Mouse (Mus musculus): ENCODE measurements around the gene Vmn1r3.
"Not testable (repeated sequence)": the region's sequence is repeated elsewhere in the genome, so short reads cannot be mapped to it uniquely, and the experiment has no call there.

The Vmn1r3 gene

DNA sequence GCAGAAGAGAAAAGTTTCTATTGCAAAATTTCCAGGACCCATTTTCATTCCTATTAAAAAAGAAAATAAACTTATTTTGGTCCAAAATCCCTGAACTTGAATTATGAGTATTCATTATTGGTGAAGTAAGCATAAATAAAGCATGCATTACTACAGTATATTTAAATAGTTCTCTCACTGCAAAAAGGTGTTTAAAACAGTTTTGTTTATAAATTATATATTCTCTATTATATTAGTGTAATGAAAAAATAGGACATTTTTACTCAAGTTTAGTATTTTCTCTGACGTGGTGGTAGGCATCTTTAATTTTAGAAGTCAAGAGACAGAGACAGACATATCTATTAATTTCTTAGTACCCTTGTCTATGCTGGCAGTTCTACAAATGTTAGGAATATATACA, at the start of gene Vmn1r3:
Gene Vmn1r3 (minus strand): TSS at position 101 of the 400 bp plus-strand sequence.
- DNase-seq (ENCODE audit: low spot score), result not testable (repeated sequence)

DNA sequence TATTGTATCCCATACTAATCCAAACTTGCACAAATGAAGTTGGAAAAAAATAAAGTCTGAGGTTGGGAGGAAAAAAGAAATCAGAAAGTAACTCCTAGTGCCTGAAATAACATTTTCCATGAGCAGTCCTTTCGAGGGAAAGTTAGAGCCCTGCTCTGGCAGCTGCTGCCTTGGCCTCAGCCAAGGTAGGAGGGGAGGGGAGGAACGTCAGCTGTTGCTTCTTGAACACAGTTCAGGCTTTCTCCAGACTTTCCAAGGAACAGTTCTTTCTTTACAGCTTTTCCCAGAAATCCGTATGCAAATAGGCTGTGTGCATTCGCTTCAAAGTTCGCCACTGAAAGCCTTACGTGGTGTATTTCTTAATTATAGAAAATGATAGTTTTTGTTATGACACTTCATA, 46.9 kb upstream of the Vmn1r3 start:
- peak; percentile 53 for DNase-seq (ENCODE audit: low spot score)

DNA sequence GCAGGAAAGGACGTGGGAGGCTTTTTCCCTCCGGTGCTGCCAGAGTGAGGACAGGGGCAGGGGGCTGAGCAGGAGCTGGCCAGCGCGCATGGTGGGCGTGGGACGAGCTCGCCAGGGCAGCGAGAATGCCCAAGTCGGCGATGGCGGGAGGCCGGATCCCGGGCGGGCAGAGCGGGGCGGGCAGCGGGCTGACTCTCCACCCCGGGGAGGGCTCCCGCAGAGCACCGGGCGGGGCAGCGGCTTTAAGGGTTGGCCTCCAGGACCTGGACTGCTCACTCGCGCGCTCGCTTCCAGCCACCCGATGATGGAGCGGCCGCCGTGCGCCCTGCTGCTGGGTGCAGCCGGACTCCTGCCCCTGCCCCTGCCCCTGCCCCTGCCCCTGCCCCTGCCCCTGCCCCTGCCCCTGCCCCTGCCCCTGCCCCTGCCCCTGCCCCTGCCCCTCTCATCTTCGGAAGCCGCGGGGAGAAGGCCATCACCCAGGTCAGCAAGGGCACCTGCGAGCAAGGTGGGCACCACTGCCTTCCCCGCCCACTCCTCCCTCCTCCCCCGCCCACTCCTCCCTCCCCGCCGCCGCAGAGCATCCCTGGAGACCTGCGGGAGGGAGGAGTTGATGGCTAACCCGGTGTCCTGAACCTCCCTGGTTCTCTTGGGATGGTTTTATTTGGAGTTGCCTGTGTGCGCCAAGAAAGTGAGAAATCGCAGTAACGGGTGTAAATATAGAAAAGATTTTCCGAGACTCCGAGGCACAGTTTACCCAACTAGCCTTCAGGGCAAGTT, 45.9 kb upstream of the Vmn1r3 start:
- DNase-seq (ENCODE audit: low spot score), result peak; percentile 55

DNA sequence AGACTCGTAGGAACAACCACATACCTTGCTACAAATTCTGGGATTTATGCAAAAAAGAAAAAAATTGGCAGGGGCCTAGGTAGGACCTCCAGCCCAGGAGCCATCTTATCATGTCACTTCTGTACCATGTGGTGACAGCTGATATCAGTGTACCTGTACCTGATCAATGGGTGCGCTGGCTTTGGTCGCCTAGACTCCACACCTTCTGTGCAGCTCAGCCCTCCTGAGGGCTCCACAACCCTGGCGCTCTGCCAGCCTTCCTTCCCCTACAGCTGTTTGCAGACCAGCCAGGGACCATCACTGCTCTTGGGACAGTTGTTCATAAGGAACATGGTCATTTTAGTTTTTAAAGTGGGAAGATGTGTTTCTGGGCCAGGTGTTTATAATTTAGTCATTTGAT, 44.4 kb upstream of the Vmn1r3 start:
- no peak for DNase-seq (ENCODE audit: low spot score)

DNA sequence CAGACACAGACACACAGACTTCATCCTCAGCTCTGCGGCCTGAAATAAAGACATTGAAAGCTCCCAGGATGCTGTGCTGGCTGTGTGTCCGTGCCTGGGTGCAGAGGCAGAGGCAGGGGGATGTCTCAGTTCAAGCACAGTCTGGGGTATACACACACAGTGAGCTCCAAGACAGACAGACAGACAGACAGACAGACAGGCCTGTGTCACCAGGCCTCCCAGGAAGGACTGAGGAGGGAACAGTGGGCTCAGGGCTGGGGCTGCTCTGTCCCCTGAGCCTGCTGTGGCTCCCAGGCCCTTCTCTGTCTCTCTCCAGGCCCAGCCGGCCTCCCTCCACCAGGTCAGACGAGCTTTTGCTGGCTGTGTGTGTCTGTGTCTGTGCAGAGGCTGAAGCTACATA, 43.3 kb upstream of the Vmn1r3 start:
- DNase-seq (ENCODE audit: low spot score), result no peak

DNA sequence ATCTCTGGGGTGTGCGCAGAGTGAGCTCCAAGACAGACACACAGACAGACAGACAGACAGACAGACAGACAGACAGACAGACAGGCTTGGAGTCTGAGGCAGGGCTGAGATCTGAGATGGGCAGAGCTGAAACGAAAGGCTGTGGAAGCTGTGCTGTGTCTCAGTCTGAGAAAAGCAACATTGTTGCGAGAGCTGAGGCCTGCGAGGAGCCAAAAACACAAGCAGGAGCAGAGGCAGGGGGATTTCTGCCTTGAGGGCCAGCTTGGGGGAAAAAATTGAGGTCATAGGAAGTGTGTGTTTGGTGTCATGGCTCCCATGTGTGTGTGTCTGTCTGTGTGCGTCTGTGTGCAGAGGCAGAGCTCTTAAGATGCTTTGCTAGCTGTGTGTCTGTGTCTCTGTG, 42.6 kb upstream of the Vmn1r3 start:
- no peak for DNase-seq (ENCODE audit: low spot score)

DNA sequence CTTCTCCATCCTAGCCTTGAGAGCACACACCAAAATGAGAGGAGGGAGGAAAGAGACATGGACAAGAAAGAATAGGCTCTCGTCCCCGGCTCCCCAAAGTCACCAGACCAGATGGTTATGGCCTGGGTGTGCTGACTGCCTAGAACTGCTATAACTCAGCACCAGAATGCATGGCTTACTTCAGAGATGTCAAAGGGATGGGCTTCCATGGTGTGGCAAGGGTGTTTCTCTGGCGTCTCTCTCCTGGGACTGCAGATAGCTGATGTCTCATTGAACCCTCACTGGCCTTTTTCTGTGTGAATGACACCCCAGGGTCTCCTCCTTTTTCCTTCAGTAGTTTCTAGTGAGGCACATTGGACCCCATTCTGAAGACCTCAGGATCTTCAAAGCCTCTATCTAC, 41.3 kb upstream of the Vmn1r3 start:
- DNase-seq (ENCODE audit: low spot score), result no peak

DNA sequence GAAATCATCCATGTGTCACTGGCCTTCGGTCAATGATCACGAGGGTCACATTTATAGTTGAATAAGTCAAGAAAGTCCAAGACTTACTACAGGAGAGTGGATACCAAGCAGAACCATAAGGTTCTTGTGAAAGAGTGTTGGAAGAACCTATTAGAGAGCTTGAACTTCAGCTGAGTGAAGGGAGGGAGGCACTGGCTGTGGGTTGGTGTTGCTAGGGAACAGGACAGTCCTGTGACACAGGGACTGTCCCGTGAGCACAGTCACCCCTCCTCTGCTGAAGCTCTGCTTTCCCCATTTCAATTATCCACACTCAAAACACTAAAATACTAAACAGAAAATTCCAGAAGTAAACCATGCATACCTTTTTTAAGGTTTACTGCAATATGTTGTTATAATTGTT, 40.3 kb upstream of the Vmn1r3 start:
- not testable (repeated sequence) for DNase-seq (ENCODE audit: low spot score)

DNA sequence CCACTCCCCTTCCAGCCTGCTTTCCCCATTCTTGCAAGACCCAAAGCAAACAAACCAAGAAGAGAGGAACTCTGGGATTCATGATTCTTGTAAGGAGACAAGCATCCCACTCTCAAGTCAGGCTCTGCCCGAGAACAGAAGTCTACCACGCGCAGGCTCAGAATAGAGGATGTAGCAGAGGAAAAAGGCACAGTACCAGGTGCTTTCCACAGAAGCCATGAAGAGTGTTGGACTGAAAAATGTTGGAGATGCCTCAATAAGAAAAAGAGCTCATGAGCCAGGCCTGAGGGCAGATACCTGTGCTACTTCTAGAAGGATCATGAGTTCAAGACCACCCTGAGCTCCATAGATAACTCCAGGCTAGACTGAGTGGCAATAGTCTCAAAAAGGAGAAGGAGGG, 39.7 kb upstream of the Vmn1r3 start:
- not testable (repeated sequence) for DNase-seq (ENCODE audit: low spot score)

DNA sequence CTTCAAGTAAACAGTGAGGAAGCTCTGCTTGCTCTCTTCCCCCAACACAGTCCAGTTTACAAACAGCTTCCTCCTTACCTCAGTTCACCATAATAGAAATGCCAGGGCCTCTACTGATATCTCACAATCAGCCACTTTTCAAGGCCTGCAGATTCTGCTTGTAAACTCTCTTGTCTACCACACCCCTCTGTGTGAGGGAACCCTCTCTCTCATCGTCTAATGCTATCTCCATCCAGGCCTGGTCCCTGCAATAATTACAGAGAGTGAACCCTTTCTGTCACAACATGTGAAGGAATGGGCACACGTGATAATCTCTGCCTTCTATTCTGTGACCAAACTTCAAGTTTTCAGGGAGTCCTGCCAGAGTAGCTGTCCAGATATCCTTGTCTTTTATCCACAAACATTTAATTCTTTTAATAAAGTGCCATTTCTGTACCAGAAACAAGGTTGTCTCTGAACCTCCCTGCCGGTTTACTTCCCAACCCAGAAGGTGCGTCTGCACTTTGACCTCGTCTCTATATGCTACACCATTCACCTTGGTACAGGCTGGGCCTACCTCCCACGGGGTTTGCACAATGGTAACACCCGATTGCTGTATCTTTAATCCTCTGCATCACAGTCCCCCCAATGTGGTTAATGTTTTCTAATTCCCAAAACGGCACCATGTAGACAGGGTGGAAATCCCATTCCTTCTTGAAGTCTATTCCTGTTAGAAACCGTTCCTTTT, 38.5 kb upstream of the Vmn1r3 start:
- not testable (repeated sequence) for DNase-seq (ENCODE audit: low spot score)

DNA sequence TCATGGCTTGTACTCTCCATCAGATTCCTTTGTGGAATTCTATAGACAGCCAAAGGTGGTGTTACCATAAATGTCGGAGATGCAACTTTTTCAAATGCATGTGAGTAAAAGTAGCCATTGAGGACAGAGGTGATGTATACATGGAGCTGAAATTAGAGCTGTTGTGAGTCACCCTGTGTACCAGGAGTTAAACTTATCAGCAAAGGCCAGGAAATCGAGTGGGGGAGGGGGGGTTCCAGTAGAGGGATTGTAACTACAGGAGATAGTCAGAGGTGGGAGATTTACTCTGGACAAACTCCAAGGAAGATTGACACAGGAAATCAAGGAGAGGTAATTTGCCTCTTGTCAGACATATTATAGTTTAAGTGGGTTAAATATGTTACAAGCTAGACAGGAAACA, 31.2 kb upstream of the Vmn1r3 start:
- not testable (repeated sequence) for DNase-seq (ENCODE audit: low spot score)

DNA sequence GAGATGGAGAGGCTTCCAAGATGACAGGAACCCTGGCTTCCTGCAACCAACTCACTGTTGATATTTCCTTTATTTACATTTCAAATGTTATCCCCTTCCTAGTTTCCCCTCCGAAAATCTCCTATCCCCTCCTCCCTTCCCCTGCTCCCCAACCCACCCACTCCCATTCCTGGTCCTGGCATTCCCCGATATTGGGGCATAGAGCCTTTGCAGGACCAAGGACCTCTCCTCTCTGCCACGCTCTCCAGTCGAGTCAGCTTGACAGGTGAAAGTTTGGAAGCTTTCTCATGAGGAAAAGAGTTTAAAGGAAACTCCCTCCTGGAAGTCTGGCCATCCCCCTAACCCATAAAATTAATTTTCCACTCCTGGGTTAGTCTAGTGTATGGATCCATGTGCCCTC, 28.2 kb upstream of the Vmn1r3 start:
- DNase-seq (ENCODE audit: low spot score), result not testable (repeated sequence)

DNA sequence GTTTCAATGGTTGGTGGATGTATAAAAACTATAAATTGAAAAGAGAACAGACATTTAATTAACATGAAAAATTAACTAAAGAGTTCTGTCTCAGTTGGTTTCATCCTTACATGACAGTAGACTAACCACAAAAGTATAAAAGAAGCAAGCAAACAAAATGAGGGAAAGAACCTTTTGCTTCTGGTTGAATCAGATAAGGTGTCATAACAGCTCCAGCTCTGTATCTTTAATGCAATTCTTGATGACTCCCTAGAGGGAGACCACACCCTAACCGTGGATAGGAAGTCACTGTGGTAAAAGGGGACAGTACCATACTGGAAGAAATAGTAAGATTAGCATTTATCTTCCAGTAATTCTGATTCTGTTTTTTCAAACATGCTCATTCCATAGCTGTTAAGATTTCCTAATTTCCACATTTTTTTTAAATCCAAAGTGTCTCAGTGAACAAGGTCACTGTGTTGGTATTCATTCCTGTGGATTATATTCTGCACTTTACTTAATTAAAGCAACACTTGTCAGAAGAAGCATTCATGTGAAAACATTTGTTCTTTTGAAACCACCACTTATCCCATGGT, 24.6 kb upstream of the Vmn1r3 start:
- DNase-seq (ENCODE audit: low spot score), result not testable (repeated sequence)

DNA sequence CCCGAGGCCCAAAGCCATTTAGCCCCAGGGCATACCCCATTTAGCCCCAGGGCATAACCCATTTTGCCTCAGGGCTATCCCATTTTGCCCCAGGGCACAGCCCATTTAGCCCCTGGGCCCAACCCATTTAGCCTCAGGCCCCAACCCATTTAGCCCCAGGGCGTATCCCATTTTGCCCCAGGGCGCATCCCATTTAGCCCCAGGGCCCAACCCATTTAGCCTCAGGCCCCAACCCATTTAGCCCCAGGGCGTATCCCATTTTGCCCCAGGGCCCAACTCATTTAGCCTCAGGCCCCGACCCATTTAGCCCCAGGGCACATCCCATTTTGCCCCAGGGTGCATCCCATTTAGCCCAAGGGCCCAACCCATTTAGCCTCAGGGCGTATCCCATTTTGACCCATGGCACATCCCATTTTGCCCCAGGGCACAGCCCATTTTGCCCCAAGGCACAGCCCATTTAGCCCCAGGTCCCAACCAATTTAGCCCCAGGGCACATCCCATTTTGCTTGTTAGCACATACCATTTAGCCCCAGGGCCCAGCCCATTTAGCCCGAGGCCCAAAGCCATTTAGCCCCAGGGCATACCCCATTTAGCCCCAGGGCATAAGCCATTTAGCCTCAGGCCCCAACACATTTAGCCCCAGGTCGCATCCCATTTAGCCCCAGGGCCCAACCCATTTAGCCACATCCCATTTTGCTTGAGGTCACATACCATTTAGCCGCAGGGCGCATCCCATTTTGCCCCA, 8.2 kb downstream of the Vmn1r3 start:
- not testable (repeated sequence) for DNase-seq (ENCODE audit: low spot score)

DNA sequence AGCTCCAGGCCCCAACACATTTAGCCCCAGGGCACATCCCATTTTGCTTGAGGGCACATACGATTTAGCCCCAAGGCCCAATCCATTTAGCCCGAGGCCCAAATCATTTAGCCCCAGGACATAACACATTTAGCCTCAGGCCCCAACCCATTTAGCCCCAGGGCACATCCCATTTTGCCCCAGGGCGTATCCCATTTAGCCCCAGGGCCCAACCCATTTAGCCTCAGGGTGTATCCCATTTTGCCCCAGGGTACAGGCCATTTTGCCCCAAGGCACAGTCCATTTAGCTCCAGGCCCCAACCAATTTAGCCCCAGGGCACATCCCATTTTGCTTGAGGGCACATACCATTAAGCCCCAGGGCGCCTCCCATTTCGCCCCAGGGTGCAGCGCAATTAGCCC, 9.0 kb downstream of the Vmn1r3 start:
- not testable (repeated sequence) for DNase-seq (ENCODE audit: low spot score)

DNA sequence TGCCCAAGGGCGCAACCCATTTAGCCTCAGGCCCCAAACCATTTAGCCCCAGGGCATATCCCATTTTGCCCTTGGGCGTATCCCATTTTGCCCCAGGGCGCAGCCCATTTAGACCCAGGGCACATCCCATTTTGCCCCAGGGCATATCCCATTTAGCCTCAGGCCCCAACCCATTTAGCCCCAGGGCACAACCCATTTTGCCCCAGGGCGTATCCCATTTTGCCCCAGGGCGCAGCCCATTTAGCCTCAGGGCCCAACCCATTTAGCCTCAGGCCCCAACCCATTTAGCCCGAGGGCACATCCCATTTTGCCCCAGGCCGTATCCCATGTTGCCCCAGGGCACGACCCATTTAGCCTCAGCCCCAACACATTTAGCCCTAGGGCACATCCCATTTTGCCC, 9.4 kb downstream of the Vmn1r3 start:
- DNase-seq (ENCODE audit: low spot score), result not testable (repeated sequence)

DNA sequence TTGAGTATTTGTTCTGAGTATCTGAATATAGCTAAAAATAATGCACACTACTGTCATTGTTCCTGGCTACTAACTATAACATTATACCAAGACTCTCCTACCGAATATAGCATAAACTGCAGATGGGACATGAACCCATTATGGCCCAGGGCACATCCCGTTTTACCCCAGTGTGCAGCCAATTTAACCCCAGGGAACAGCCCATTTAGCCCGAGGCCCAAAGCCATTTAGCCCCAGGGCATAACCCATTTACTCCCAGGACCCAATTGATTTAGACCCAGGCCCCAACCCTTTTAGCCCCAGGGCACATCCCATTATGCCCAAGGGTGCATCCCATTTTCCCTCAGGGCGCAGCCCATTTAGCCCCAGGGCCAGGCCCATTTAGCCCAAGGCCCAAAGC, 10.6 kb downstream of the Vmn1r3 start:
- DNase-seq (ENCODE audit: low spot score), result not testable (repeated sequence)

DNA sequence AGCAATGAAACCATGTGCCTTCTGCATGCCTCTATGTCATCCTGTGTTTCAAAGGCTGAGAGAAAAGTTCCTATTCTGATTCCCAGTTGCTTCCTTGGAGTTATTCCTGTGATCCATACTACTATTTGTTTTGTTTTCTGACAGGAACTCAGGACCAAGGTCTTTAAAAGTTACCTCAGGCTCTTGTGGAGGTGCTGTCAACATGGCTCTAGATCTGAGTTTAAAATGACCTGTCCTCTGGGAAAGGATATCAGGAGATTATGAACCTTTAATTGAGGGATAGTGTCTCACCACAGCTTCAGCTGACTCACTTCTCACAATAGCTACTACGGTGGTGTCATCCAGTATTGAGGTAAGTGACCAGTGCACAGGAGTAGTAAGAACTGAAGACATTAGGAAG, 18.1 kb downstream of the Vmn1r3 start, which contains the start of gene Vmn1r2:
Gene Vmn1r2 (plus strand): TSS at position 301 of the 400 bp plus-strand sequence.
- DNase-seq (ENCODE audit: low spot score), result not testable (repeated sequence)

DNA sequence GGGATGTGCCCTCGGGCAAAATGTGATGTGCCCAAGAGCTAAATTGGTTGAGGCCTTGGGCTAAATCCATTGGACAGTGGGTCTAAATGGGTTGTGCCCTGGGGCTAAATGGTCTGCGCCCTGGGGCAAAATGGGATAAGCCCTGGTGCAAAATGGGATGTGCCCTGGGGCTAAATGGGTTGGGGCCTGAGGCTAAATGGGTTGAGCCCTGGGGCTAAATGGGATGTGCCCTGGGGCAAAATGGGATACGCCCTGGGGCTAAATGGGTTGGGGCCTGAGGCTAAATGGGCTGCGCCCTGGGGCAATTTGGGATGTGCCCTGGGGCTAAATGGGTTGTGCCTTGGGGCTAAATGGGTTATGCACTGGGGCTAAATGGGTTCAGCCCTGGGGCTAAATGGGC, 20.1 kb downstream of the Vmn1r3 start:
- no peak for DNase-seq (ENCODE audit: low spot score)

DNA sequence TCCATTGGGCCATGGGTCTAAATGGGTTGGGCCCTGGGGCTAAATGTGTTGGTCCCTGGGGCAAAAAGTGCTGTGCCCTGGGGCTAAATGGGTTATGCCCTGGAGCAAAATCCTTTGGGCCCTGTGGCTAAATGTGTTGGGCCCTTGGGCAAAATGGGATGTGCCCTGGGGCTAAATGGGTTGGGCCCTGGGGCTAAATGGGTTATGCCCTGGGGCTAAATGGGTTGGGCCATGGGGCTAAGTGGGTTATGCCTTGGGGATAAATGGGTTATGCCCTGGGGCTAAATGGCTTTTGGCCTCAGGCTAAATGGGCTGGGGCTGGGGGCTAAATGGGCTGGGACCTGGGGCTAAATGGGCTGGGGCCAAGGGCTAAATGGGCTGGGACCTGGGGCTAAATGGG, 20.7 kb downstream of the Vmn1r3 start:
- not testable (repeated sequence) for DNase-seq (ENCODE audit: low spot score)

DNA sequence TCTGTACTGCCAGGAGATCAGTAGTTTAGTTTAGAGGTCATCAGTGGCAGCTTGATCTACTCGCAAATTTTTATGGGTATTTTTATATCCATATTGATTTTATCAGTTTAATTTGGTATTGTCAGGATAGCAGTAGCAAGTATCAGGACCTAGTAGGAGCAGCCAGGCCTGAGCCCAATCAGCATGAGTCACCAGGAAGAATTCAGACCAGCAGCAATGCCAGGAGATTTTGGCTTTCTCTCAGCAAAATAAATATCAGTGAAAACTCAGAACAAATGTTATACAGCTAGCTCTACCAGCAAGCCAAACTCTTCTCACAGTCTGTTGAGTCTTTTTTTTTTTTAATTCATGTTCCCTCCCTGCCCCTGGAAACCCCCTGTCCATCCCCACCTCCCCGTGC, 31.8 kb downstream of the Vmn1r3 start:
- not testable (repeated sequence) for DNase-seq (ENCODE audit: low spot score)

DNA sequence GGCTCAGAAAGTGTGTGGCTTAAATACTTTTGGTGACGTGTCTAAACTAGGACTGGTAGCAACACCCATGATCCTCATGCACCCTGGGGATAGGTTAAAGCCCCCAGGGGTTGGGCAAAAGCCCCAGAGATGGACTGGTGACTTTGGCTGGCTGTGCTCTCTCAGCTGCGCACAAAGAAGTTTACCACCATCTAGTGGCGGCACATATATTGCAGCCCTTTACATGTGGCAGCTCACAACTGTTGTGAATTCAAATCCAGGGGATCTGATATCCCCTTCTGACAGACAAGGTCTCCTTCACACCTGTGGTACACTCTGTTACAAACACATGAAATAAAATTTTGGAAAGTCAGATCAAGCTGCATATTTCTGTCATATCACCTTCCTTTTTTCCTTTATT, 37.2 kb downstream of the Vmn1r3 start:
- not testable (repeated sequence) for DNase-seq (ENCODE audit: low spot score)

Measured in ovary, postnatal 14 days (tissue).